Mouse (Mus musculus): ENCODE measurements at regions not wholly inside any gene's neighbourhood (a gene's known extent, or its start where the extent isn't known, plus 50 kb on each side); places are given as distances from the start of the nearest gene placed in this dataset.

- no peak for TF ChIP-seq CTCF (IDR thresholded peaks at IDR 0.05; ENCODE audit: insufficient read depth, low read depth, low read length)
- no peak for TF ChIP-seq POLR2A (IDR thresholded peaks at IDR 0.05; ENCODE audit: insufficient read depth, low read depth, low read length)
Measured at GRCm38 (mm10) chr12:26754611-26755010, 285.6 kb downstream of the Cmpk2 start.
